Mouse (Mus musculus): ENCODE measurements around the gene Slc26a8. TPM values are rescaled to one million over a fixed set of nuclear protein-coding genes. Genes with fewer than 3 reads are reported as not detected.

Gene Slc26a8
- polyA plus RNA-seq, 1 experiment from 2014 or later, result 2.1 TPM

DNA sequence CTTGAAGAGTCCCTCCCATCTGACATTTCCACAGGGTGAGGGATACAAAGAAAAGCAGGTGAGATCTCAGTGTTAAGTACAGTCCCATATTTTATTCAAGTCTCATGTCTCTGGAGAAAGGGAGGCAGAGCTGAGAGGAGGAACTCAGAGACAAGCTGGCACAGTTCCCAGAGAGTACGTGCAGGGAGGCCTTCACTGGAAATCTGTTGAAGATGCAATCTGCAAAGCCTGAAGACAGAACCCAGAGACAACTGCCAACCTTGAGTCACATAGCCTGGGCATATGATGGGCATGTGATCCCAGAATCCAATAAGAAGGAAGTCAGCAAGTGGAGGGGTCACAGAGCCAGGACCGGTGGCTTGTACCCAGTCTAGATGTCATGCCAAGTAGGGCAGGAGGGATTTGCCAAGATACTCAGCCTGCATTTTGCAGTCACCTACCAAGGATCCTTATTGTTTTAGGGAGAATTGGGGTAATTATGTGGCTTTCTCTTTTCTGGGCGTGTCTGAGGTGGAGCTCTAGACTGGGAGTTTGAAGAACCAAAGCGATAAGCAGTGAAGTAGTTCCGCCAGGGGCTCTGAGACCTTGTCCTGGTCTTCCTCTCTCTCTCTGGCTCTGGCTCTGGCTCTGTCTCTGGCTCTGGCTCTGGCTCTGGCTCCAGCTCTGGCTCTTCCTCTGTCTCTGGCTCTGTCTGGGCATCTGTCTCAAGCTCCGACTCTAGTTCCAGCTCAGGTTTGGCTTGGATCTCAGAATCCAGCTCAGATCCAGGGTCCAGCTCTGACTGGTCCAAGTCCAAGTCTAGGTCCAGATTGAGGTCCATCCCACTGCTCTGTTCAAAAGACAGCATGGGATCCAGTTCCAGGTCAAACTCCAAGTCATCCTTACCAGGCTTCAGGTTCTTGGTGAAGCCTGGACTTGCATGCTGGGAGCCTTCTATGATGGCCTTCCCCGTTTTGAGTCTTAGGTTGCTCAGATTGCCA lies 52.0 kb downstream of the Slc26a8 start:
- Histone ChIP-seq H3K36me3 (ENCODE audit: control insufficient read depth, insufficient read depth, low read length) (no peaks in the 10 kb centered on the region), H3K9me3 (replicated peaks; ENCODE audit: control insufficient read depth, low read length, poor library complexity, severe bottlenecking) (no peaks in the 10 kb centered on the region), H3K4me2 (ENCODE audit: low read length) (no peak overlapping the region), H3K9ac (ENCODE audit: low read depth, low read length) (no peak overlapping the region), H3K27ac (ENCODE audit: low read length) (no peak overlapping the region), H3K27me3 (ENCODE audit: control insufficient read depth, insufficient read depth, low read depth, low read length) (no peaks in the 10 kb centered on the region), H3K4me3 (ENCODE audit: low read depth, low read length) (no peak overlapping the region), H3K4me1 (ENCODE audit: control insufficient read depth, insufficient read depth, low read length) (no peaks in the 10 kb centered on the region)
- ATAC-seq, result no peak
- WGBS, result 88% methylated on average over 7 of the region's 7 CpGs

DNA sequence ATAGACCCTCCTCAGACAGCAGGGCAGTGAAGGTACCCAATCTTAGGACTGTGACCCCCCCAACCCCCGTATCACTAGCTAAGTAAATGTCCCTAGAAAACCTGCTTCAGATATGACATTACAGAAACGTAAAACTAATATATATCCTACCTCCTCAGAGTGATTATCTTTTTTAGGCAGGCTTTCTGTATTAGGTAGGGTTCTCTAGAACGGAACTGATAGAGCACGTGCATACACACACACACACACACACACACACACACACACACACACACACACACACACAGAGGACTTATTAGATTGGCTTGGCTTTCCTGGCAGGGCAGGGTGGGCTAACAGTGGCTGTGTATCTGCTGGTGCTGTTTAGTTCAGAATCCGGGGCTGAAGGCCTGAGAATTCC lies 54.2 kb downstream of the Slc26a8 start:
- Histone ChIP-seq H3K36me3 (ENCODE audit: control insufficient read depth, insufficient read depth, low read length) (no peaks in the 10 kb centered on the region), H3K4me3 (ENCODE audit: low read depth, low read length) (no peak overlapping the region), H3K27me3 (ENCODE audit: control insufficient read depth, insufficient read depth, low read depth, low read length) (no peaks in the 10 kb centered on the region), H3K9me3 (replicated peaks; ENCODE audit: control insufficient read depth, low read length, poor library complexity, severe bottlenecking) (no peaks in the 10 kb centered on the region), H3K27ac (ENCODE audit: low read length) (no peak overlapping the region), H3K4me1 (ENCODE audit: control insufficient read depth, insufficient read depth, low read length) (no peaks in the 10 kb centered on the region), H3K4me2 (ENCODE audit: low read length) (no peak overlapping the region), H3K9ac (ENCODE audit: low read depth, low read length) (no peak overlapping the region)
- WGBS, result 87% methylated on average over 5 of the region's 5 CpGs
- ATAC-seq, result no peak

- H3K36me3 ChIP-seq (ENCODE audit: control insufficient read depth, insufficient read depth, low read length), result no peaks in the 10 kb centered on the region
- 45% methylated on average over 3 of the region's 3 CpGs for WGBS
These were observed 60.9 kb downstream of the Slc26a8 start for GRCm38 (mm10) chr17:28629125-28629524.

DNA sequence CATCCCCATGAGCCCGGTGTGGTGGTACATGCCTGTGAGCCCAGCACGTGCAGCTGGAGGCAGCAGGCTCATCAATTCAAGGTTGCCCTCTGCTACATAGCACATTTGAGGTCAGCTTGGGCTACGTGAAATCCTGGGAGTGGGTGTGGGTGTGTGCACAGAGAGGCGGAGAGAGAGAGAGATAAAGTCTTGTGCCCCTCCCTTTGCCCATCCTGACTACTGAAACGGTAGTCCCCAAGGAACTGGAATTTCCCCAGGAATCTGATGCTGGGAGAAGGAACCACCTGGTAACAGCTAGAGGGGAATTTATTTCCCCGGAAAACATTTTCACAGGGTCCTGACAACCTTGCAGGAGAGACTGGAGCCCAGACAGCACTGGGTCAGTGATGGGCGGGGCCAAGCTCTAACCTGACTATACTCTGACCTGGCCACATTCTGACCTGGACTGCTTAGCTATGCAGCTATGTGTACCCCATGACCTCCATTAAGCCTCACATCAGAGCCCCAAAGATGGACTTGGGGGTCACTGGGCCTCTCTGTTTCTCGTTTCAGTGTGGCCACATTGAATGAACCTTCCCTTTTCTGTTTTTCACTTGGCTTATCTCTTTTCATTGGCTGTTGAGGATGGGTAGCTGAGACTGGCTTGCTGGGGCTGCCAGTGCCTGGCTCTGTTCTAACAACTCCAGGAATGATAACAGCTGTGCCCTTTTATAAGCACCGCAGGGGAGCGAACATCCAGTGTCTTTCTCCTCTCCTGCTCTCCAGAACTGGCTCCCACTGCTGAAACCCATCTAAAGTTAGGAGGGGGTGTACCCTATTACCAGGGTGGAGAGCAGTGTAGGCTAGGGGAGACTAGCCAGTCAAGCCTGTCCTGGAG lies 61.5 kb downstream of the Slc26a8 start:
- WGBS, result 66% methylated on average over 10 of the region's 10 CpGs
- H3K9ac ChIP-seq (ENCODE audit: low read depth, low read length), result no peak overlapping the region
- H3K27ac ChIP-seq (ENCODE audit: low read length), result no peak overlapping the region
- H3K36me3 ChIP-seq (ENCODE audit: control insufficient read depth, insufficient read depth, low read length), result no peaks in the 10 kb centered on the region
- no peak overlapping the region for H3K4me3 ChIP-seq (ENCODE audit: low read depth, low read length)
- no peaks in the 10 kb centered on the region for H3K27me3 ChIP-seq (ENCODE audit: control insufficient read depth, insufficient read depth, low read depth, low read length)
- no peaks in the 10 kb centered on the region for H3K4me1 ChIP-seq (ENCODE audit: control insufficient read depth, insufficient read depth, low read length)
- H3K4me2 ChIP-seq (ENCODE audit: low read length), result no peak overlapping the region
- no peak for ATAC-seq
- H3K9me3 ChIP-seq (replicated peaks; ENCODE audit: control insufficient read depth, low read length, poor library complexity, severe bottlenecking), result no peaks in the 10 kb centered on the region

More at GRCm38 (mm10) chr17:28629125-28629524, 60.9 kb downstream of the Slc26a8 start:
- Histone ChIP-seq H3K4me3 (ENCODE audit: low read depth, low read length) (no peak overlapping the region), H3K4me2 (ENCODE audit: low read length) (no peak overlapping the region), H3K9me3 (replicated peaks; ENCODE audit: control insufficient read depth, low read length, poor library complexity, severe bottlenecking) (no peaks in the 10 kb centered on the region), H3K27ac (ENCODE audit: low read length) (no peak overlapping the region), H3K9ac (ENCODE audit: low read depth, low read length) (no peak overlapping the region), H3K4me1 (ENCODE audit: control insufficient read depth, insufficient read depth, low read length) (no peaks in the 10 kb centered on the region), H3K27me3 (ENCODE audit: control insufficient read depth, insufficient read depth, low read depth, low read length) (no peaks in the 10 kb centered on the region)
- no peak for ATAC-seq

GRCm38 (mm10) chr17:28626937-28627336 lies 63.1 kb downstream of the Slc26a8 start:
- H3K27me3 ChIP-seq (ENCODE audit: control insufficient read depth, insufficient read depth, low read depth, low read length), result no peaks in the 10 kb centered on the region
- WGBS, result 81% methylated on average over 2 of the region's 2 CpGs
- H3K9me3 ChIP-seq (replicated peaks; ENCODE audit: control insufficient read depth, low read length, poor library complexity, severe bottlenecking), result no peaks in the 10 kb centered on the region
- no peak overlapping the region for H3K4me2 ChIP-seq (ENCODE audit: low read length)
- no peaks in the 10 kb centered on the region for H3K36me3 ChIP-seq (ENCODE audit: control insufficient read depth, insufficient read depth, low read length)
- no peak overlapping the region for H3K9ac ChIP-seq (ENCODE audit: low read depth, low read length)
- no peak overlapping the region for H3K4me3 ChIP-seq (ENCODE audit: low read depth, low read length)
- ATAC-seq, result no peak
- no peak overlapping the region for H3K27ac ChIP-seq (ENCODE audit: low read length)
- H3K4me1 ChIP-seq (ENCODE audit: control insufficient read depth, insufficient read depth, low read length), result no peaks in the 10 kb centered on the region

GRCm38 (mm10) chr17:28625327-28625726 lies 64.7 kb downstream of the Slc26a8 start:
- WGBS, result 95% methylated on average over 15 of the region's 15 CpGs
- Histone ChIP-seq H3K9me3 (replicated peaks; ENCODE audit: control insufficient read depth, low read length, poor library complexity, severe bottlenecking) (no peaks in the 10 kb centered on the region), H3K27ac (ENCODE audit: low read length) (no peak overlapping the region), H3K9ac (ENCODE audit: low read depth, low read length) (no peak overlapping the region), H3K4me3 (ENCODE audit: low read depth, low read length) (no peak overlapping the region), H3K4me1 (ENCODE audit: control insufficient read depth, insufficient read depth, low read length) (peaks cover 9% of the 10 kb centered on the region), H3K36me3 (ENCODE audit: control insufficient read depth, insufficient read depth, low read length) (no peaks in the 10 kb centered on the region), H3K27me3 (ENCODE audit: control insufficient read depth, insufficient read depth, low read depth, low read length) (no peaks in the 10 kb centered on the region), H3K4me2 (ENCODE audit: low read length) (no peak overlapping the region)
- no peak for ATAC-seq

GRCm38 (mm10) chr17:28624841-28625240 lies 65.2 kb downstream of the Slc26a8 start:
- no peaks in the 10 kb centered on the region for H3K27me3 ChIP-seq (ENCODE audit: control insufficient read depth, insufficient read depth, low read depth, low read length)
- 86% methylated on average over 2 of the region's 2 CpGs for WGBS
- no peak overlapping the region for H3K4me3 ChIP-seq (ENCODE audit: low read depth, low read length)
- H3K4me1 ChIP-seq (ENCODE audit: control insufficient read depth, insufficient read depth, low read length), result peaks cover 13% of the 10 kb centered on the region
- H3K9me3 ChIP-seq (replicated peaks; ENCODE audit: control insufficient read depth, low read length, poor library complexity, severe bottlenecking), result no peaks in the 10 kb centered on the region
- H3K9ac ChIP-seq (ENCODE audit: low read depth, low read length), result no peak overlapping the region
- no peak for ATAC-seq
- H3K36me3 ChIP-seq (ENCODE audit: control insufficient read depth, insufficient read depth, low read length), result peaks cover 1% of the 10 kb centered on the region; the same call in 1 of the 2 replicates
- H3K4me2 ChIP-seq (ENCODE audit: low read length), result no peak overlapping the region
- no peak overlapping the region for H3K27ac ChIP-seq (ENCODE audit: low read length)

DNA sequence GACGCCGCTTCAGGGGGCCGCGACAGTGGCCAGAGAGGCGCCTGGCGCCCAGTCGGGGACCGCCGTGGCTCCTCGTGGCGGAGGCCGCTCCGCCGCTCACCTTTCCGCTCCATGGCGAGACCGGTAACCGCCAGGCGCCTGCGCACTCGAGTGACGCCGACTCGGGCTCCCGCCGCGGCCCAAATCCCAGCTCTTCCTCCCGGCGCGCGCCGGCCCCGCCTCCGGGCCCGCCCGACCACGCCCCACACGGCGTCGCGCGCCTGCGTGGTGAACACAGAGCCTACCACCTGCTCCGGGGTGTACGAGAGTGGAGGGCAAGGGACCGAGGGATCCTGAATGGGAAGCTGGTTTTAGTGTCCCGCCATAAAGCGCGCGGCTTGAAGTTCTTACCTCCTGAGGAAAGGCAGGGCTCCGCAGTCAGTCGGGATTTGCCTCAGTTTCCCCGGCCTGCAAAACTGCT lies 67.7 kb downstream of the Slc26a8 start, which contains the start of gene Srpk1:
Gene Srpk1 (minus strand): TSS at position 410 of the 460 bp plus-strand sequence.
- H3K27me3 ChIP-seq (ENCODE audit: control insufficient read depth, insufficient read depth, low read depth, low read length), result no peaks in the 10 kb centered on the region

More for the DNA sequence above, 67.7 kb downstream of the Slc26a8 start, which contains the start of gene Srpk1:
- peak; percentile 95 for ATAC-seq
- H3K9ac ChIP-seq (ENCODE audit: low read depth, low read length), result peak within 1 kb of the TSS; percentile 97
- peak within 1 kb of the TSS; percentile 92 for H3K27ac ChIP-seq (ENCODE audit: low read length)
- peak within 1 kb of the TSS; percentile 89 for H3K4me2 ChIP-seq (ENCODE audit: low read length)
- under 1% methylated on average over 53 of the region's 53 CpGs for WGBS
- H3K4me1 ChIP-seq (ENCODE audit: control insufficient read depth, insufficient read depth, low read length), result peaks cover 22% of the 10 kb centered on the region
- H3K36me3 ChIP-seq (ENCODE audit: control insufficient read depth, insufficient read depth, low read length), result peaks cover 3% of the 10 kb centered on the region; the same call in 1 of the 2 replicates
- peak within 1 kb of the TSS; percentile 98 for H3K4me3 ChIP-seq (ENCODE audit: low read depth, low read length)
- no peaks in the 10 kb centered on the region for H3K9me3 ChIP-seq (replicated peaks; ENCODE audit: control insufficient read depth, low read length, poor library complexity, severe bottlenecking)

Data from midbrain, embryonic 16.5 days (tissue).